Mouse (Mus musculus): ENCODE data around the gene Ttll11.

Gene Ttll11

DNA sequence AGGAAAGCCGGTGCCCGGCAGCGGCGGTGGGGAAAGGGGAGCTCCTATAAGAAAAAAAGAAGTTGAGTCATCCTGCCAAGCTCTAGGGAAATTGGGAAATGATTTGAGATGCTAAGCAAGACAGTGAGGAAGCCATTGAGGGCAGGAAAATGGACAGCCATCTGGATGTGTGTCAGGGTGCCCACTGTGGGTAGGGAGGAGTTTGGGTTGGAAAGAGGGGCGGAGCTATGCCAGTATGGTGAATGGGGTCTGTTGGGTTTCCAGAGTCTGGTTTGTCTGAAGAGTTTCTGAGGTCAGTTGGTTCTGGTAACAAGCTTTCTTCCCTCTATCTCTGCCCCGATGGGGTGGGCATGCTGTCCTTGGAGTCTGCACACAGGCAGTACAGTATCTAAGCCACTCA is 256.4 kb downstream of the Ttll11 start:
- no peak for DNase-seq (ENCODE audit: low spot score)

DNA sequence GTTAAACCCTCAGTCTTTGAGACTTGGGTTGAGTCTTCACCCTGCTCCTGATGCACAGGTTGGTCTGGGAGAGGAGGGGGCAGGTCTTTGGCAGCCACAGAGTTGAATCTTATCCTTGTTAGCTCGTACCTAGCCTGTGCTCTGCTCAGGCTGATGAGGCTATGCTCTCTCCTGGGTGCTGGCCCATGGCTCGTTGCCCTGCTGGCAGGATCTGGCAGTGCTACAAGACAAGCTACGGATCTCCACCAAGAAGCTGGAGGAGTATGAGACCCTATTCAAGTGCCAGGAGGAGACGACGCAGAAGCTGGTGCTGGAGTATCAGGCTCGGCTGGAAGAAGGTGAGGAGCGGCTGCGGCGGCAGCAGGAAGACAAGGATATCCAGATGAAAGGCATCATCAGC is 256.9 kb downstream of the Ttll11 start:
- no peak for DNase-seq (ENCODE audit: low spot score)

DNA sequence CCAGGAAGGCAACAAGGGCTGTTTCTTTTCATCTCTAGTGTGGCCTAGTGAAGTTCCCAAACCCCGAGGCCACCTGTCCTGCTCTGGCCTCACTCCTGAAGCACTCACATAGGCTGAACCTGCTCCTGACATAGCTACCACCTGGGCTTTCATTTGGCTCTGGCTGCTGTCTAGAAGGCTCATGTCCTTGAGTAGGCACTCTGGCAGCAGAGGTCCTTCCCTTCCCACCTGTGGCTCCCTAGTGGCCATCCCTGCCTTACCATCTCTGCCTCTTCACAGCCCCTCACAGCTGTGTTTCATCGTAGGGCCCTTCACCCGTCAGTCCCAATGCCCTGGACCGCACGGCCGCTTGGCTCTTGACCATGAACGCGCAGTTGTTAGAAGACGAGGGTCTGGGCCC is 258.8 kb downstream of the Ttll11 start:
- DNase-seq (ENCODE audit: low spot score), result no peak

DNA sequence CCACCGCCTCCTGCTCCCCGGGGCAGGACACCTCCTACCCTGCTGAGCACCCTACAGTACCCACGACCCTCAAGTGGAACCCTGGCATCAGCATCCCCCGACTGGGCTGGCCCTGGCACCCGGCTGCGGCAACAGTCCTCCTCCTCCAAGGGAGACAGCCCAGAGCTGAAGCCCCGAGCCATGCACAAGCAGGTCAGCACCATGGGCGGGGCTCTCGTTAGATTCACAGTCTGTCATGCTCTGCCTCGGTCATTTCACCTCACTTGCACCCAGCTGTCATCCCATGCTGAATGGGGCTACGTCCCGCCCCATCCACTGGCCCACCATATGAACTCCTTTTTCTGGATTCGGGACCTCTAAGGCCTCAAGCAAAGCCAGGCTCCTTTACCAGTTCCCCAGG is 259.2 kb downstream of the Ttll11 start:
- no peak for DNase-seq (ENCODE audit: low spot score)

DNA sequence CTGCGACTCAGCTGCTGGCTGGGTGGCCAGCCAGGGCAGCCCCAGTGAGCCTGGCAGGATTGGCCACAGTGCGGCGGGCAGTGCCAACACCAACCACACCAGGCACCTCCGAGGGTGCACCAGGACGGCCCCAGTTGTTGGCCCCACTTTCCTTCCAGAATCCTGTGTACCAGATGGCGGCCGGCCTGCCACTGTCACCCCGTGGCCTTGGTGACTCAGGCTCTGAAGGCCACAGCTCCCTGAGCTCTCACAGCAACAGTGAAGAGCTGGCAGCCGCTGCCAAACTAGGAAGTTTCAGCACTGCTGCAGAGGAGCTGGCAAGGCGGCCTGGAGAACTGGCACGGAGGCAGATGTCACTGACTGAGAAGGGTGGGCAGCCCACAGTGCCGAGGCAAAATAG is 259.6 kb downstream of the Ttll11 start:
- DNase-seq (ENCODE audit: low spot score), result no peak

DNA sequence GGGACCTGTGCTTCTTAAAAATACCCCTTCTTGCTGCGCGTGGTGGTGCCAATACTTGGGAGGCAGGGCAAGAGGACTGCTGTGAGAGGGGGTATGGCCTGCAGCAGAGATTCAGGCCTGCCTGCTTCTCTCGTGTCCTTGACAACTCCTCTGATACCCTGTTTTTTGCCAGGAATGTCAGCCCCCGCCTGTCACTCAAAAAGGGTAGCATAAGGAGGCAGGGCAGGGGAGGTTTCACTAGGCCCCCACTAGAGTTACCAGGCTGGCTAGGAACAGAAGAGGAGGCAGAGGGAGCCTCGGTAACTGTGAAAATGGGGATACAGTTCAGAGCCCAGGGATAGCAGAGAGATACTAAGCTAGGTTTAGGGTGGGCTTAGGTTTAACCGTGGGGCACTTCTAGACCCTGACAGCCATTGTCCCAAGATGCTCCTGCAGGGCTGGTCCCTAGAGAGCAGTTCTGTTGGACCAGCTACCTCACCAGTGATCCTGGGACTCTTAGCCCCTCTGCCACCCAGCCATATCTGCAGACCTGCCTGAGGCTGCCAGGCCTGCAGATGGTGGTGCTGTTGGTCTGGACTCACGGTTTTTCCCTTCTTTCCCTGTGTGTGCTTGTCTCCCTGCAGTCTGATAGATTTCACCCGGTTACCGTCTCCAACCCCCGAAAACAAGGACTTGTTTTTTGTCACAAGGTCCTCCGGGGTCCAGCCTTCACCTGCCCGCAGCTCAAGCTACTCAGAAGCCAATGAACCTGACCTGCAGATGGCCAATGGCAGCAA is 260.3 kb downstream of the Ttll11 start:
- no peak for DNase-seq (ENCODE audit: low spot score)

DNA sequence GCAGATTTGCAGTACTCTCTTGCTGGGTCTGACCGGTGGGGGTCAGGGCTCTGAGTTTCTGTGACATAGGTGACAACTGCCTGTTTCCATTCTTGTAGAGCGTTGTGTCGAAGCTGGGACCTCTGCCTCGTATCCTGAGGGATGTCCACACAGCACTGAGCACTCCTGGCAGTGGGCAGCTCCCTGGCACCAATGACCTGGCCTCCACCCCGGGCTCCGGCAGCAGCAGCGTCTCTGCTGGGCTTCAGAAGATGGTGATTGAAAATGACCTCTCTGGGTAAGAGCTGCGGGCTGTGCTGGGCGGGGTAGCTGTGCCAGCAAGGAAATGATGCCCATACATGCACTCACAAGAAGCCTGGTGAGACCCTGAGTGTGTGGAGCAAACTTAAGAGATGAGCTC is 261.1 kb downstream of the Ttll11 start:
- no peak for DNase-seq (ENCODE audit: low spot score)

DNA sequence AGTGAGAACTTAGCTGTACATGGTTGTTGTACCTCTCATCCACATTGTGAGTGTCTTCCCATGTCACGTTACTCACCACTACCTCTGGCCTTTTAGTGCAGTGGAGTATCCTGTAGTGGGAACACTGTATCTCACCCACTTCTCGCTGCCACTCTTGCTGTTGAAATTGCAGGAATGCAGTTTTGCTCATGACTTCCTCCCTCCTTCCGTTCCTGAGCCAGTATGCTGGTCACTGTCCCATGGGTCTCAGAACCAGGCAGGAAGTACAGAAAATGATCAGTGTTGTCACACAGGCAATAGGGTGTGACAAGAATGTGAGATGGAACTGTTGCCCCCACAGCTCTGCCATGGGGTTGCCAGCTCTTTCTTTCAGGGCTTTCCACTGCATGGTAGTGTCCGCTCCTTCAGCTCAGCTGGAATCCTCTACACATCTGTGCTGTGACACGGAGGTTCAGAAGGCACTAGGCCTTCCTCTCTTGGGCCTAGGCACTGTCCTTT is 261.7 kb downstream of the Ttll11 start:
- DNase-seq (ENCODE audit: low spot score), result no peak

DNA sequence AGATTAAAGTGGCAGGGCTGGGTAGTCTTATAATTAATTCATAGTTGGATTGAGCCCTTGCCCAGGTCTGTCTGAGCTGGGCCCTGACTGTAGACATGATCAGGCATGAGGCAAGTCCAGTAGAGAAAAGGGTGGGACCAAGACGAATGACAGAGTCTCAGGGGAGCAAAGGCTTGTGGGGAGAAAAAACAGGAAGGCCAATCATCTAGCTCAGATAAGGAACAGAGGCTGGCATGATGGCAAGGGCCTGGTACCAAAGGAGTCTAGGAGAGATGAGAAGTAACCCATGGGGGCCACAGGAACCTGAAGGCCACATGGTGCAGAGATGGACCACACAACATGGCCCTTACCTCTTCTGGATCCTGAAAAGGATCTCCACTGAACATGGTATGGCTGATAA is 263.5 kb downstream of the Ttll11 start:
- no peak for DNase-seq (ENCODE audit: low spot score)

DNA sequence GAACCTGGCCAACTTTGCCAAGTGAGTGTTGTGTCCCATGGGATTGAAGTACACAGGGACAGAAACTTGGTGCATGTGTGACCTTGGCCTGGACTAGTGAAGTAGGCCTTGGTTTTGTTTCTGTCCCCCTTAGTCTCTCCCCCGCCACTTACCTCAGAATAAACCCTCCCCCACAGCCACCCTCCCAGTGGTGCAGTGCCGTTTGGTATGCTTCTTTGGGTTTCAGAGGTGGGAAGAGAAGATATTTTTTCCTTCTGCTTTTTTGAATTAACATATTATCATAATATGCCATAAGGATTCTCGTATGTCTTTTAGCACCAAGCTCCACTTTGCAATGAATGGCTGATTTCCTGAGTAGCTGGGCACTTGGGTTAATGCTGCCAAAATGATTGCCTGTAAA is 264.2 kb downstream of the Ttll11 start:
- no peak for DNase-seq (ENCODE audit: low spot score)

DNA sequence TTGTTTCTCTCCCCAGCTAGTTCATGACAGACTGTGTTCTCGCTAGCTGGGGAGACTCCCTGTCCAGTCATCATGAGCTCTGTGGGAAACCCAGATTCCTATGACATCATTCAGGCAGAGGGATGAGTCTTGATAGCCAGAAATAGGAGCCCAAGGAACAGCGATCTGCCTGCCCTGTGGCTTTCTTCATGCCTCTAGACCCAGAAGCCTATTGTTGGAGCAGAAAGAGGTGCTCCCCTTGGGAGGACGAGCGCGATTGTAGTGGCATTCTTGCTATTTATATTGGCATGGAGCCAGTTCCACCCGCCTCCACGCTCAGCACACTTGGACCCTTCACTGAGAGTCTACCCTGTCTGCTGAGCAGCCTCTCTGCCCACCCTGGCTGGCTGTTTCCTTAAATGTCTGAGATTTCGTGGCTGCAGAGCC is 265.0 kb downstream of the Ttll11 start:
- DNase-seq (ENCODE audit: low spot score), result no peak

DNA sequence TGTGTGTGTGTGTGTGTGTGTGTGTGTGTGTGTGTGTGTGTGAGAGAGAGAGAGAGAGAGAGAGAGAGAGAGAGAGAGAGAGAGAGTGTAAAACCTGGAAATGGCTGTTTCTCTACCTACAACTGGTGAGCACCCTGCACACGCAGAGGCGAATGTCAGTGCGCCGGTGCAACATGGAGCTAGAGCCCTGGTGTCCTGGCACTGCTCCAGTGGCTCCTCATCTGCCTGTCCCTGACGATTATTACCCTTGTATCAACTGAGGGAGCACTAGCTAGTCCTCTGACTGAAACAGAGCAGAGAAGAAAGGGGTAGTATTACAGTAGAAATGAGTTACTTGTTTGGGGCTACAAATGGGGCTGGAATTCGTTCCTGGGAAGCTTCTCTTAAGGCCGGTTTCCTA is 266.3 kb downstream of the Ttll11 start:
- no peak for DNase-seq (ENCODE audit: low spot score)

DNA sequence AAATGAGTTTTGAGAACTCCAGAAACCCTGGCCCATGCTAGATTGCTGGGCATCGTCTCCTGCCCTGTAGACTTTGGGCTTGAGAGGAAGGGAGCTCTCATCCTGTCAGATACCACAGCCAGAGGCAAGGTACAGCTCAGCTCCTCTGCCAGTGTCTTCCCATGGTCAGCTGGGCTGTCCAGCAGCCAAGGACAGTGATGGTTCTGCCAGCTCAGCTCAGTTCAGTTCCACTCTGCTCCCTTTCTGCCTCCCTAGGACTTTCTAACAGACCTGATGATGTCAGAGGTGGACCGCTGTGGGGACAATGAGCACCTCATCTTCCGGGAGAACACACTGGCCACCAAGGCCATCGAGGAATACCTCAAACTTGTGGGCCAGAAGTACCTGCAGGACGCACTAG is 267.1 kb downstream of the Ttll11 start:
- DNase-seq (ENCODE audit: low spot score), result no peak

DNA sequence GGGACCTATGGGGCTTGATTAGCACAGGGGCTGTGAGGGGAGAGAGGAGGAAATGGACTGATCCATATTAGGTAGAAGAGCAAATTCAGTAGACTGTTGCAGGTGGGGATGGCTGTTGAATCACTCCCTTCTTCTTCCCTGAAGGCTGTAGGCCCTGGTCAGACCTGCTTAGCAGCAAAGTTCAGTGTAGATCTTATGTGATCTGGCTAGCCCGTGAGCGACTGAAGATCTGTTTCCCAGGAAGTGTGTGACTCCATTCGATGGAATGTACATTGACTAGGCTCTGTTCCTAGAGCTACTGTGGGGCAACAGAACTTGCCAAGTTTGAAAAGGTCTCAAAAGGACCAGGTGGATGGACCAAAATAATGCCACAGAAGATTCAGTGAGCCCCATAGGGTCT is 276.5 kb downstream of the Ttll11 start:
- DNase-seq (ENCODE audit: low spot score), result no peak

DNA sequence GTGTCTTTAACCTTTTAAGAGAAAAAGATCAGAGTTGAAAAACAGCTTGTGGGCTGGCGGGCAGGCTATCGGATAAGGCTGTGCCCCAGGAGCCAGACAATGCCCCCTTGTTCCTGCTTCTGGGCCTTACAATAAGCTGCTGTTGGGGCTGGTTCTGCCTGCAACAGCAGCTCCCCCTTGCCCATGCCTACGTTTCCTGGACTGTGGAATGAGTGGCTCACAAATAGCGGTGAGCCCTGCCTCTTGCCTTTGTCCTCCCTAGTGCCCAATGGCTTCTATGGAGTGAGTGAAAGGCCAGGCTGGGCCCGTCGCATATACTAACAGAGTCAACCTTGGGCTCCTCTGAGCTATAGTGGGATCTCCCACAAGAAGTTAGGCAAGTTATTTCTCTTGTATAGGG is 277.1 kb downstream of the Ttll11 start:
- DNase-seq (ENCODE audit: low spot score), result no peak

DNA sequence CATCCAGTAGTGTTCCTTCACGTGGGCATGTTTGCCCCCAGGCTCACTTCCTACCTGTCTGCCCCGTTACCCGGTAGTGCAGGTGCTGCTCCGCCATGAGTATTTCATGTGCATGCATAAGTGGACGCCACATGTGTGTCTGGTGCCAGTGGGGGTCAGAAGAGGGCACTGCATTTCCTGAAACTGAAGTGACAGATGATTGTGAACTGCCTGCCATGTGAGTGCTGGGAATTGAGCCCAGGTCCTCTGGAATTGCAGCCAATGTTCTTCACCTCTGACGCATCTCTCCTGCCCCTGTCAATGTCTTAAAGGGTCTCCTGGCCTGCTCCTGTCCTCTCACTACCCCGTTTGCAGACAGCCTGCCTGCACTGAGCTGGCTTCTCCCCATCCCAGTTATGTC is 277.7 kb downstream of the Ttll11 start:
- no peak for DNase-seq (ENCODE audit: low spot score)
